Mouse (Mus musculus): Measurements from ENCODE around the gene Gdpd1. TPM values are rescaled to one million over a fixed set of nuclear protein-coding genes. Genes with fewer than 3 reads are reported as not detected.

Gdpd1 gene
- total RNA-seq, 1 experiment = 5.0 TPM

DNA sequence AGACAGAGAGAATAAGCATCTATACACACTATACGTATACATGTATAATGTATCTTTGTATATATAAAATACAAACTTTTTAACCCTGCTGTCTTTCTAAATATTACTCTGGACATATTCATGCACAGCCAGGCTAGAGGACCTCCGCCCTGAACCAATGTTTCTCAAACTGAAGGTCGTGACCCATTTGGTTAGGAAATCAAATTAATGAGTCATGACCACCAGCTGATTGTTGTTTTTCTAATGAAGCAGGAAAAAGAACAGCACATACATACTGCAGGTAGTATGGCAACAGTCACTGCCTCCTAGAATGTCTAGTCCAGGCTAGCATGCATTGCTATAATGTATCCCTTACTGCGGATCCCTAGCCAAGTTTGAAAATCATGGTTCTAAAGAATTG is 82.6 kb downstream of the Gdpd1 start:
- no peaks in the 10 kb centered on the region for H3K9me3 ChIP-seq (ENCODE audit: control insufficient read depth, insufficient read depth, low read depth, low read length)
- no peak overlapping the region for H3K9ac ChIP-seq (ENCODE audit: insufficient read depth, low read depth, low read length, poor library complexity, severe bottlenecking)
- H3K4me1 ChIP-seq (ENCODE audit: control insufficient read depth in 2 of 2, insufficient read depth in 2 of 2, low read length in 2 of 2, poor library complexity in 1 of 2) = peaks cover 8% of the 10 kb centered on the region in 2 experiments; a peak in 3 of 4 replicates
- no peak overlapping the region for H3K4me3 ChIP-seq (ENCODE audit: insufficient read depth in 1 of 2, low read depth in 1 of 2, low read length in 2 of 2, poor library complexity in 1 of 2, severe bottlenecking in 1 of 2)
- DNase-seq (ENCODE audit: low read depth, low spot score) = no peak
- no peak overlapping the region for H3K27ac ChIP-seq (ENCODE audit: insufficient read depth, low read depth, low read length, poor library complexity, severe bottlenecking)
- TF ChIP-seq MAFK (IDR thresholded peaks at IDR 0.05; ENCODE audit: insufficient read depth, low read depth, low read length) (no peak), HCFC1 (IDR thresholded peaks at IDR 0.05; ENCODE audit: borderline replicate concordance, insufficient read depth, low read length) (no peak), ZC3H11A (IDR thresholded peaks at IDR 0.05; ENCODE audit: borderline replicate concordance, low read depth, low read length) (no peak), CHD2 (IDR thresholded peaks at IDR 0.05; ENCODE audit: low read depth, low read length) (no peak), ZNF384 (IDR thresholded peaks at IDR 0.05; ENCODE audit: low read depth, low read length) (no peak)
- no peaks in the 10 kb centered on the region for H3K36me3 ChIP-seq (ENCODE audit: control insufficient read depth, insufficient read depth, low read length, poor library complexity, severe bottlenecking)
- in situ Hi-C loops (cut with MboI; ENCODE audit: low sequenced_read_pairs in 2 of 2, unreplicated experiment in 2 of 2) = no loop called here

DNA sequence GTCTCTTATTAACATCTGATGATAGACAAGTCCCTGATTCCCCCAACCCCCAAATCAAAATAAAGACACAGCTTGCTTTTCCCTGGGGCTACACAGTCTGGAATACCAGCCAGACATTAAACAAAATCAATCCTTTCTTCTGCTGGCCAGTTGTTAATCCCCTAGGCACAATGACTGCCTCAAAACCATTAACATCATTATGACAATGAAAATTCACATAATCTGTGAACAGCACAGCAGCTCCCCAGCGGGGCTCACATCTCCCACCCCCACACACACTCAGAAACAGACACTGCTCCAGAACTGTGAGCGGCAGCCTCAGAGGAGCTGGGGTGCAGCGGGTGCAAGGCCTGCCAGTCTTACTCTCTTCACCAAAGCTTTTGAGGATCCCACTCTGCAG is 83.6 kb downstream of the Gdpd1 start:
- Histone ChIP-seq H3K27ac (ENCODE audit: insufficient read depth, low read depth, low read length, poor library complexity, severe bottlenecking) (no peak overlapping the region), H3K9me3 (ENCODE audit: control insufficient read depth, insufficient read depth, low read depth, low read length) (no peaks in the 10 kb centered on the region), H3K36me3 (ENCODE audit: control insufficient read depth, insufficient read depth, low read length, poor library complexity, severe bottlenecking) (no peaks in the 10 kb centered on the region), H3K4me3 (ENCODE audit: insufficient read depth in 1 of 2, low read depth in 1 of 2, low read length in 2 of 2, poor library complexity in 1 of 2, severe bottlenecking in 1 of 2) (no peak overlapping the region), H3K9ac (ENCODE audit: insufficient read depth, low read depth, low read length, poor library complexity, severe bottlenecking) (no peak overlapping the region), H3K4me1 (ENCODE audit: control insufficient read depth in 2 of 2, insufficient read depth in 2 of 2, low read length in 2 of 2, poor library complexity in 1 of 2) (peaks cover 5 to 6% of the 10 kb centered on the region in 2 experiments; a peak in 3 of 4 replicates)
- TF ChIP-seq CHD2 (IDR thresholded peaks at IDR 0.05; ENCODE audit: low read depth, low read length) (no peak), ZC3H11A (IDR thresholded peaks at IDR 0.05; ENCODE audit: borderline replicate concordance, low read depth, low read length) (no peak), ZNF384 (IDR thresholded peaks at IDR 0.05; ENCODE audit: low read depth, low read length) (no peak), MAFK (IDR thresholded peaks at IDR 0.05; ENCODE audit: insufficient read depth, low read depth, low read length) (no peak), HCFC1 (IDR thresholded peaks at IDR 0.05; ENCODE audit: borderline replicate concordance, insufficient read depth, low read length) (no peak)
- no peak for DNase-seq (ENCODE audit: low read depth, low spot score)
- in situ Hi-C loops (cut with MboI; ENCODE audit: low sequenced_read_pairs in 2 of 2, unreplicated experiment in 2 of 2) = no loop called here

DNA sequence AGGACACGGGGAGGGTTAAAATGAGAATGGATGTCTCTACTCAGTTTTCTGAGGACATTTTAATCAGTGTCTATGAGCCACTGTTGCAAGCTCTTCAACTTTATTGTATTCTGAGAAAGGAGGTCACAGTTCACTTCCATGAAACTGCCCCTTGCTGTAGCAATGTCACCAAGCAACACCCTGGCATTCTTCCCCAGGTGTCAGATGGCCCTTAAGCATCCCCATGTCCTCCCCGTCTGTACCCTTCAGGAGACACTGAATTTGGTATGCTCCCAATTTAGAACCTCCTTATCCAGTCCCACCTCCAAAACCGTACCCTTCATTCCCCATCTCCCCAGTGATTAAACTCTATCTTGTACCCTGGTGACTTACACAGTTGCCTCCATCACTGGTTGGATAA is 88.9 kb downstream of the Gdpd1 start:
- Histone ChIP-seq H3K4me3 (ENCODE audit: insufficient read depth in 1 of 2, low read depth in 1 of 2, low read length in 2 of 2, poor library complexity in 1 of 2, severe bottlenecking in 1 of 2) (no peak overlapping the region), H3K4me1 (ENCODE audit: control insufficient read depth in 2 of 2, insufficient read depth in 2 of 2, low read length in 2 of 2, poor library complexity in 1 of 2) (peaks cover 2 to 5% of the 10 kb centered on the region in 2 experiments; a peak in 2 of 4 replicates), H3K27ac (ENCODE audit: insufficient read depth, low read depth, low read length, poor library complexity, severe bottlenecking) (no peak overlapping the region), H3K36me3 (ENCODE audit: control insufficient read depth, insufficient read depth, low read length, poor library complexity, severe bottlenecking) (no peaks in the 10 kb centered on the region), H3K9me3 (ENCODE audit: control insufficient read depth, insufficient read depth, low read depth, low read length) (no peaks in the 10 kb centered on the region), H3K9ac (ENCODE audit: insufficient read depth, low read depth, low read length, poor library complexity, severe bottlenecking) (no peak overlapping the region)
- TF ChIP-seq ZC3H11A (IDR thresholded peaks at IDR 0.05; ENCODE audit: borderline replicate concordance, low read depth, low read length) (no peak), MAFK (IDR thresholded peaks at IDR 0.05; ENCODE audit: insufficient read depth, low read depth, low read length) (no peak), CHD2 (IDR thresholded peaks at IDR 0.05; ENCODE audit: low read depth, low read length) (no peak), ZNF384 (IDR thresholded peaks at IDR 0.05; ENCODE audit: low read depth, low read length) (no peak), HCFC1 (IDR thresholded peaks at IDR 0.05; ENCODE audit: borderline replicate concordance, insufficient read depth, low read length) (no peak)
- no peak for DNase-seq (ENCODE audit: low read depth, low spot score)
- in situ Hi-C loops (cut with MboI; ENCODE audit: low sequenced_read_pairs in 2 of 2, unreplicated experiment in 2 of 2) = no loop called here

Other genes with a start within 250 kb of the Gdpd1 start
- gene Ypel2, start 80.4 kb downstream of the Gdpd1 start, total RNA-seq (2012; rRNA removed) = 3.3 and 3.6 TPM in 2 replicates
- gene Smg8, start 12.7 kb upstream of the Gdpd1 start, total RNA-seq (2012; rRNA removed) = 30.9 and 33.5 TPM in 2 replicates
- gene Prr11, start 34.6 kb upstream of the Gdpd1 start, total RNA-seq (2012; rRNA removed) = 7.3 and 9.6 TPM in 2 replicates
- gene Ska2, start 35.2 kb upstream of the Gdpd1 start, total RNA-seq (2012; rRNA removed) = 9.2 and 17.2 TPM in 2 replicates
- gene Trim37, start 53.0 kb upstream of the Gdpd1 start, total RNA-seq (2012; rRNA removed) = 36.9 and 39.2 TPM in 2 replicates